Mouse (Mus musculus) gastrocnemius, postnatal 14 days (tissue): ENCODE results near the gene Snx10. TPM values are rescaled to one million over a fixed set of nuclear protein-coding genes. Genes with fewer than 3 reads are reported as not detected.
"Not testable (repeated sequence)": the region's sequence is repeated elsewhere in the genome, so short reads cannot be mapped to it uniquely, and the experiment has no call there.

ENCODE experiments used
- DNase-seq: peaks from one replicate; pipeline ENCODE4 v3.0.0; 2021; ENCODE audit warnings: mixed read lengths
- intact Hi-C: fragments of 180-260 bp; cut with DNase I; formaldehyde crosslinking; loops from one replicate; pipeline ENCODE4 v1.15.1; 2025; ENCODE audit warnings: low total_unique reads
- long read RNA-seq, 2 experiments: library from polyadenylated mRNA; stranded (forward); transcript quantifications; one replicate each; pipeline ENCODE4 v2.0.0; 2021
- total RNA-seq, 2 experiments: library from RNA; stranded (reverse); gene quantifications; 2 replicates each; pipeline ENCODE4 v1.2.3; 2021

The Snx10 gene
- 1 to 10 TPM; 5.2 to 5.3 TPM for total RNA-seq
- long read RNA-seq, experiment 1, transcript Snx10-201 (7 exons, 2,480 nt), result major isoform, 6 of 9 reads
- long read RNA-seq, experiment 1, partial matches to known transcripts, result 0 of 9 reads
- long read RNA-seq, experiment 1, other reads (novel, unspliced or antisense), result 2 of 9 reads
- long read RNA-seq, experiment 2, partial matches to known transcripts, result 0 of 4 reads
- long read RNA-seq, experiment 2, other reads (novel, unspliced or antisense), result 3 of 4 reads

DNA sequence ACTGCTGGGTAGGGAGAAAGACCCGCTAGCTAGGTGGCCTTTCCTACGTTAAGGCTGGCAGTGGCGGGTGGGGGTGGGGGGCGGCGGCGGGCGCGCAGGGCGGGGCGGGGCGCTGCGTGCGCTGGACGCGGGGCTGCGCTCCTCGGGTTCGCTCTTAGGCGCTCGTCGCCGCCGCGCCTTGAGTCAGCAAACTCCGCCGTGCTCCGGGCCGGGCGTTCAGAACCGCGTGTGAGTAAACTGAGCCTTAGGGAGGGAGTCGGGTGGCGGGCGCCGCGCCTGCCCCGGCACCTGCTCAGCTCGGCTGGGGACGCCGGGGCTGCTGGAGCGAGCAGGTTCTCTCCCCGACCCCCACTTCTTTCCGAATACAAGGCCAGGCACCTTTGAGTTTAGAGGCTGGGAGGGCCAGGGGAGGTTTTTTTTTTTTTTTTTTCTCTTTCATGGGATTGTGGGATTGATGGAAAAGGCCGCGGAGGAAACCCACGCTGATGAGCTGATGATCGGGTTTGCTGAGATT is at the start of gene Snx10:
Gene Snx10, plus strand, starts transcription at position 95 of the 514 bp plus-strand sequence.
- intact Hi-C loops, result no loop called here
- DNase-seq, result peak; percentile 62

DNA sequence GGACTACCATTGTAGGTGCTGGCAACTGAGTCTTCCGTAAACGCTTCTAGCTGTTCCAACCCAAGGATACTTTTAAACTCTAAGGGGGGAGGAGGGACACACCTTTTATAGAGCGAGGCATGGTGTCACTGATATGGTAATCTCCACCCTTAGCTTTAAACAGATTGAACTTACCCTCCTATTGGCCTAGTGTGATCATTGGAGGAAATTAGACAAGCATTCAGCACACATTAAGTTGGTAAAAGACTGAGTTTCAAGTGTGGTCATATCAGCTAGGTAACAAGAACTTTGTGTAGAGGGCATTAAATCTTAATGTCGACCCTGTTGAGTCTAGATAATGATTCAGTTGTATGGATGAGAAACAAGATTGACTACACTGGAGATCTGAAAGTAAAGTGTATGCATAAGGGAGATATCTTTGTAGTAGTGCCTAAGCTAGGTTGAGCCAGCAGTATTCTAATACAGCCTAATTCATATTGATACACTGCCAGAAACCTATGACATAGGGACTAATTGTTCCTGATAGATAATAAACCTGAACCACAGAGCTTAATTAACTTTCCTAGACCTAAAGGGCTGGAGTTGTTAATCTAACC is 44.5 kb upstream of the Snx10 start:
- DNase-seq, result no peak
- intact Hi-C loops, result no loop called here

GRCm38 (mm10) chr6:51481548-51481947 is 42.2 kb upstream of the Snx10 start:
- intact Hi-C loops, result no loop called here
- no peak for DNase-seq

DNA sequence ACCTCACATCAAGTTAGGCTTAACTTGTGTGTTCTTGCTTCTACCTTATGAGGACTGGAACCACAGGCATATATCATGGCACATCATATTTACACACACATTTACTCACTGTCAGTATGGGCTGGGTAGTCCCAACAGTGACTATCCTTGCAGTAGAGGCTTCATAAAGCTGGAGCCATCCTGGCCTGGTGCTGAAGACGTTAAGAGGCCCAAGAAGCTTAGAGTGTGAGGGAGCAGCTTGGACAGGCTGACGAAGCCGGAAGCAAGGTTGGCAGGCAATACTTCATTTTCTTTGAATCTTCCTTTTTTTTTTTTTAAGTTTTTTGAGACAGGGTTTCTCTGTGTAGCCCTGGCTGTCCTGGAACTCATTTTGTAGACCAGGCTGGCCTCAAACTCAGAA is 39.8 kb upstream of the Snx10 start:
- intact Hi-C loops, result no loop called here
- no peak for DNase-seq

DNA sequence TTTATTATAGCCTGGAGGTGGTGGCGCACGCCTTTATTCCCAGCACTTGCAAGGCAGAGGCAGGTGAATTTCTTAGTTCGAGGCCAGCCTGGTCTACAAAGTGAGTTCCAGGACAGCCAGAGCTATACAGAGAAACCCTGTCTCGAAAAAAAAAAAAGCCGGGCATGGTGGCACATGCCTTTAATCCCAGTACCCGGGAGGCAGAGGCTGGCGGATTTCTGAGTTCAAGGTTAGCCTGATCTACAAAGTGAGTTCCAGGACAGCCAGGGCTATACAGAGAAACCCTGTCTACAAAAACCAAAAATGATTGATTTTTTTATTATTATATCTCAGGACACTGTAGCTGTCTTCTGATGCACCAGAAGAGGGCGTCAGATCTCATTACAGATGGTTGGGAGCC is 39.1 kb upstream of the Snx10 start:
- DNase-seq, intact Hi-C loops: not testable (repeated sequence)

- intact Hi-C loops, result no loop called here
Measured at GRCm38 (mm10) chr6:51485646-51486045, 38.1 kb upstream of the Snx10 start.

GRCm38 (mm10) chr6:51486076-51486710 is 37.5 kb upstream of the Snx10 start:
- intact Hi-C loops, result no loop called here
- DNase-seq, result no peak

More at GRCm38 (mm10) chr6:51485646-51486045, 38.1 kb upstream of the Snx10 start:
- no peak for DNase-seq

DNA sequence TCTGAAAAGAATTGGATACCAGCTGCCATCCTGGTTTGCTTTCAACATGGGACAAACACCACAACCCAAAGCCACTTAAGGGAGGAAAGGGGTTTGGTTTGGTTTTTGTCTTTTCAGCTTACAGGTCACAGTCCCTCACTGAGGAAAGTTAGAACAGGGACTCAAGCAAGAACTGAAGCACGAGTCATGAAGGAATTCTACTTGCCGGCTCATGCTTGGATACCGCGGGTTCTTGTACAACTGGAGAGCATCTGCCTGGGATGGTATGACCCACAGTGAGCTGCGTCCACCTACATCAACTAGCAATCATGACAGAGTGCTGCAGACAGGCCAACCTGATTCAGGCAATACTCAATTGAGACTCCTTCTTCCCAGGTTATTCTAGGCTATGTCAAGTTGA is 37.0 kb upstream of the Snx10 start:
- intact Hi-C loops, result no loop called here
- DNase-seq, result no peak

DNA sequence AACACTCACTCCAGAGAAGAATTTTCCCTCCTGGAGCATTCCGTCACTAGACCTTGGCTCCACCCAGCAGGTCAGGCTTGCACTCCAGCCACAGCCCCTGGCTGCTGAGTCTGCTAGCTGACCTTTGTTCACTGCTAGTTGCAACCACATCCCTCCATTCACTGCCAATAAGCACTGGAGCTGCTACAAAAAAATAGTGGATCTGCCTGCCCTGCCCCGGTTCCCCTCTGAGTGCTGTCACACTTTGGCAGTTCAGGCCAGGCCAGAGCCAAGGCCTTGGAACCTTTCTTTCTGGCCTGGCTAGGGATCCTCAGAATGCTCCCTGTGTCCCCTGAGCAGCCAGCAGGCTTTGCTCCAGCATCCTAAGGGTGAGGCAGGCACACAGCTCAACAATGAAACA is 33.9 kb upstream of the Snx10 start:
- peak; percentile 78 for DNase-seq
- intact Hi-C loops, result no loop called here

DNA sequence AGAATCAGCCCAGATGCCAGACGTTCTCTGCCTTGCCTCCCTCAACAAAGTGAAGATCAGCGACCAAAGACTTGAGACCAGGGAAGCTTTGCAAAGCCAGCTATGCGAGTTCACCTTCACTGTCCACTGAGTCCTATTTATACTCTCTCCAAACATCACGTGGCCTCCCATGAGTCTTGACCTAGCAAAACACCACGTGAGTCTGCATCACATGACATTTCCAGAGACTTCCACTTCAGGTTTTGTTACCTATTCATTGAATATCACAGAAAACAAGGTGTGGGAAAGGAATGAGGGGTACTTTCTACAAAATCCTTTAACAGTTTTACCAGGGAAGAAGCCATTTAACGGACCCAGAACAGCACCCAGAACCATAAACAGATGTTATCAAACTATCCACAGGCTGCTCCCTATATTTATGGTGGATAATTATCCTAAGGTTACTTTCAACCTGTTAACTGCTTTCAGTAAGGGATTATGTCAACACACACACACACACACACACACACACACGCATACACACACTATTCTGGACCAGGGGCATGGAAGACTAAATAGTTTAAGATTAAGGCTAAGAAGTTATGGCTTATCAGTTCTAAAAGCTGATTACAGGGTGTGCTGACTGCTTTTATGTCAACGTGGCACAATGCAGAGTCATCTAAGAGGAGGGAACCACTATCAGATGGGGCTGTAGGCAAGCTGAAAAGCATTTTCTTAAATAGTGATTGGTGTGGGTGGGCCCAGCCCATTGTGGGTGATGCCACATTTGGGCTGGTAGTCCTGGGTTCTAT is 26.2 kb upstream of the Snx10 start:
- intact Hi-C loops, result no loop called here
- no peak for DNase-seq

- no peak for DNase-seq
- intact Hi-C loops, result no loop called here
Measured at GRCm38 (mm10) chr6:51505671-51506070, 18.0 kb upstream of the Snx10 start.

GRCm38 (mm10) chr6:51507556-51507955 is 16.1 kb upstream of the Snx10 start:
- intact Hi-C loops, result no loop called here
- DNase-seq, result no peak

DNA sequence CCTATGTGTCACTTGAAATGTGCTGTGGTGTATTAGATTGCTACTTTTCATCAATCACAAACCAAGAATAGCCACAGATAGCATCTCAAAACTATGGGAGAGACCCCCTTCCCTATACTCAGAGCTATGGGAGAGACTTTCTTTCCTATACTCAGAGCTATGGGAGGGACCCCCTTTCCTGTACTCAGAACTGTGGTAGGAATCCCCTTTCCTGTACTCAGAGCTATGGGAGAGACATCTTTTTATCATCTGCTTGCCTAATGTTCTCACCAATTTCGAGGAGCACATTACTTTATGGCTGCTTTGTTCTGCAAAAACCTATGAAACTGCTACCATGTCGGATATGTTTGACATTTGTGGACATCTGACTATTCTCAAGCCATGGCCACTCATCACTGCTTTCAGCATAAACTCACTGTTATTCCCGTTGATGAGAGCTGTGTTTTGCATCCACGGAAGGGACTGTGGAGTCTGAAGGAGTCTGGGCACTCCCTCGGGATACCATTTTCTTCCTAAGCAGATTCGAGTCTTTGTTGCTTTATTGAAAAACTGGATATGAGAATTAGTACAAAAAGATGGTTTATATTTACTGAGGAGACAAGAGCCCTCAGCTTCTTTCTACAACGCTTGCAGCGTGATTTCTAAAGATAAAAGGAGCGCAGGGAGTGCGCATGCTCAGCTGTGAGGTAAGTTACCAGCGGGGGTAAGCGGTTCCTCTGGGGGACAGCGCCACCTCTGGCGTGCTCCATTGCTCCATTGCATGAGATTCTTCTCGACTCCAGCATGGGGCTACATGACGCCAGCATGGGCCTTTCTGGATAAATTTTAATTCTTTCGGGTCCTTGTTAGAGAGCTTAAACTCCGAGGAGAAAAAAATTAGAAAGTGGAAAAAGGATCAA is 14.7 kb upstream of the Snx10 start:
- peak; percentile 73 for DNase-seq
- intact Hi-C loops, result no loop called here

DNA sequence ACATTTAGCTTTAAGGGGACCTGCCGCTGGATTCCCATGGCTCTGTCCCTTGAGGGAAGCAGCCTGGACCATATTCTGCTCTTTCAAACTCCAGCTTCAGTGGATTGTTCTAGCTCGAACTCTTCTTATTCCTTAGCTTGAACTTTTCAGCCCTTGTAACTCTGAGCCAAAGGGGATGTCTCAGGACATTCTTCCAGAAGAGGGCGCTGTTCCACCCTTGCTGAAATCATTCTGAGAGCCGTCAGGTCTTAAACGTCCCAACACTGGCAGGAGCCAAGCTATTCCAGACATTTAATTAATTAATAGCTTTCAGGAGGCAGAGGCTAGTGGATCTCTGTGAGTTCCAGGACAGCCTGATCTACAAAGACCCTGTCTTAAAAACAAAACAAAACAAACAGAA is 13.6 kb upstream of the Snx10 start:
- intact Hi-C loops, result loop anchor here (10.0 kb wide), 1 partner anchor 65 kb away; no protein-coding TSS in a partner anchor
- peak; percentile 48 for DNase-seq

DNA sequence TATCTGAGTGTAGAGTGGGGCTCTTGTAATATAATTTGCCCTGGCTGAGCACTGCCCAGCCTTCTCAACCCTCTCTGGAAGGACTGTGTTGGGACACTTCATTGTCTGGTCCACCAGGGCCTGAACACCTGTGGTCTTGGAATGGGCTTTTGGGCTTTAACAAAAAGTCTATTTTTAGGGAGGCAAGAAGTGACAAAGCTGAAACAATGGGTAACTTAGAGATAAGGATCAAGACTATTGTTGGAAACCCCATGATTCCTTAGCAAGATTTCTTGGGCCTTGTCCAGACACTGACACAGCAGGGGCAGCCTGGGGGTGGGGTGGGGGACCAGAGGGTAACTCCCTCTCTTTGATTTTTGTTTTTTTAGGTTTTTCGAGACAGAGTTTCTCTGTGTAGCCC is 12.8 kb upstream of the Snx10 start:
- DNase-seq, result no peak
- intact Hi-C loops, result loop anchor here (10.0 kb wide), 1 partner anchor 64 kb away; no protein-coding TSS in a partner anchor

DNA sequence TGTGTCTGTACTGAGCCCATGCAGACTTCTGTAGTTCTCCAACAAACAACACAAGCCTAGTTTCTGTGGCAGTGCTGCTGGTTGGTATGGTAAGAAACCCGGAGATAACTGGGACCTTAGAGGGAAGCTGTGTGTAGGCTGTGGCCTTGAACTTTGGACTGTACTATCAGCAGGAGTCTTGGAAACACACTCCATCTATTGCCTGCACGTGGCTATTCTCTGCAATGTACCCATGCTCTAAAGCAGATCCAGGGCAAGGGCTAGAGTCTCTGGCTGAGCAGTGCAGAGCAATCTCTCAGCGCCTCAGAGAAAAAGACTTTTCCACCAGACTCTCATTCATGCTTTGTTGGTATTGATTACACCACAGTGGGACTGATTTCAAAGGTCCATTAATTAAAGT is 10.0 kb upstream of the Snx10 start:
- intact Hi-C loops, result loop anchor here (10.0 kb wide), 1 partner anchor 61 kb away; no protein-coding TSS in a partner anchor
- DNase-seq, result no peak

DNA sequence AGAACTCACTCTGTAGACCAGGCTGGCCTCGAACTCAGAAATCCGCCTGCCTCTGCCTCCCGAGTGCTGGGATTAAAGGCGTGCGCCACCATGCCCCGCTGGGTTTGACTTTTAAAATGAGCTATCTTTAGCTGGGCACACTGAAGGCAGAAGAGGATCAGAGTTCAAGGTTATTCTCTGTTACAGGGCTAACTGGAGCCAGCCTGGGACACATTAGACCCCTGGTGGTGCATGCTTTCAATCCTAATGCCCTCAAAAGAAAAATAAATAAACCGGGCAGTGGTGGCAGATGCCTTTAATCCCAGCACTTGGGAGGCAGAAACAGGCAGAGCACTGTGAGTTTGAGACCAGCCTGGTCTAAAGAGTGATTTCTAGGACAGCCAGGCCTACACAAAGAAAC is 8.8 kb upstream of the Snx10 start:
- intact Hi-C loops, result loop anchor here (10.0 kb wide), 1 partner anchor 60 kb away; no protein-coding TSS in a partner anchor
- no peak for DNase-seq

GRCm38 (mm10) chr6:51523310-51523709 is 391 bp upstream of the Snx10 start:
- intact Hi-C loops, result no loop called here
- no peak for DNase-seq
